Mouse (Mus musculus): ENCODE data around the gene Gid4. TPM values are rescaled to one million over a fixed set of nuclear protein-coding genes. Genes with fewer than 3 reads are reported as not detected.

The Gid4 gene
- 25.2 TPM for polyA plus RNA-seq (2014; fragmentation: Illumina TruSeq; extraction: RNeasy Lipid Tissue Mini Kit (QIAGEN cat#74804); ENCODE audit: low replicate concordance)

DNA sequence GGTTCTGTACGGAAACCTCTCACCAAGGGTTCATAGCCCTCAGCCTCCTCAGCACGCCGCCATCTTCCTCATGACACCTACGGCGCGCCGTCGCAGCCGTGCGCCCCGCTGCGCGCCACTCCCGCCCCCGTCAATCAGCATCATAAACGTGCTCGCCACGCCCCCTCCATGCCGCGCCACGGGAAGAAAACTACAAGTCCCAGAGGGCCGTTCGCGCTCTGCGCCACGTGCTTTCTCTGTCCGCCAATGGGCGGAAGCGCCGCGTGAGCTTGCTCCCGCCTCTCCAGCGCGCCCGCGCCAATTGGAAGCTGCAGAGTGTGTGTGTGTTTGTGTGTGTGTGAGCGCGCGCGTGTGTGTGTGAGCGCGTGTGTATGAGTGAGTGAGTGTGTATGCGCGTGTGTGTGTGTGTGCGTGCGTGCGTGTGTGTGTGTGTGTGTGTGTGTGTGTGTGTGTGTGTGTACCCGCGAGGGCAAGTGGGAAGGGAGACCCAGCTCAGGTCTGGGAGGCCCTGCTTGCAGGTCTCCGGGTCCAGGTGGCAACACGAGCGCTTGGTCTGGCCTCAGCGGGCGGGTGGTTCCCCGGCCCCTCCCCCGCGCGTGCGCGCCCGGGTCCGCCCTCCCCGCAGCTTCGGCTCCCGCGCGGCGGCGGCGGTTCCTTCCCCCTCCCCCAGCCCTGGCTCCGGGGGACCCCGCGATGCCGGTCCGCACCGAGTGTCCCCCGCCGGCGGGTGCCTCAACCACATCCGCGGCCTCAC is at the start of gene Gid4:
Gid4 (plus strand) TSS at position 183 of the 754 bp plus-strand sequence.

DNA sequence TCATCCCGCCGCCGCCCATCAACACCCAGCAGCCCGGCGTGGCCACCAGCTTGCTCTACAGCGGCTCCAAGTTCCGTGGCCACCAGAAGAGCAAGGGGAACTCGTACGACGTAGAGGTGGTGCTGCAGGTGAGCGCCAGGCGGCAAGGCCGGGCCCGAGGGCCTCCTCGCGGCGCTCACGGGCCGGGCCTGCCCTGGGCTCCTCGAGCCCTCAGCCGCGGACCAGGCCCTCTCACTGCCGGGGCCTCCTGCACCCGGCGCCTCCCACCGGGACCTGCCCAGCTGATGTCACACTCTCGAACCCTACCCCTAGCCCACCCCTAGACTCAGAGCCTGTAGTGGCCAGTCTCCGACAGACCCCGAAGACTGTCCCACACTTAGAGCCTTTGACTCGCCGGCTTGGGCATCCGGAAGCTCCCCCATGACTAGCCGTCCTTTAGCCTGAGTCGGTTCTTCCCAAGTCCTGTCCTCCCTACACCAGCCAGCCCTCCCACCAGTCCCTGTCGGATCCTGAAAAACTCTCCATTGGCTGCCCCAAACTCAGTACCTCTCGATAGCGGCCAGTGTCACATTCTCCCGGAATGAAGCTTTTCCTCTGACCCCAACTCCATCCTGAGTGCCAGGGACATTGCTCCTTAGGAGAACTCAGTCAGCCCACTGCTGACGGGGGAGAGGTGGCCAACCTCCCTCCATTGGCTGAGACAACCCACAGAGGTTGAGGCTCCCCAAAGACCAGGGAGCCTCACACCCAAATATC is 950 bp downstream of the Gid4 start, which contains the start of gene Atpaf2:
Atpaf2 (minus strand) TSS at position 741 of the 756 bp plus-strand sequence.

DNA sequence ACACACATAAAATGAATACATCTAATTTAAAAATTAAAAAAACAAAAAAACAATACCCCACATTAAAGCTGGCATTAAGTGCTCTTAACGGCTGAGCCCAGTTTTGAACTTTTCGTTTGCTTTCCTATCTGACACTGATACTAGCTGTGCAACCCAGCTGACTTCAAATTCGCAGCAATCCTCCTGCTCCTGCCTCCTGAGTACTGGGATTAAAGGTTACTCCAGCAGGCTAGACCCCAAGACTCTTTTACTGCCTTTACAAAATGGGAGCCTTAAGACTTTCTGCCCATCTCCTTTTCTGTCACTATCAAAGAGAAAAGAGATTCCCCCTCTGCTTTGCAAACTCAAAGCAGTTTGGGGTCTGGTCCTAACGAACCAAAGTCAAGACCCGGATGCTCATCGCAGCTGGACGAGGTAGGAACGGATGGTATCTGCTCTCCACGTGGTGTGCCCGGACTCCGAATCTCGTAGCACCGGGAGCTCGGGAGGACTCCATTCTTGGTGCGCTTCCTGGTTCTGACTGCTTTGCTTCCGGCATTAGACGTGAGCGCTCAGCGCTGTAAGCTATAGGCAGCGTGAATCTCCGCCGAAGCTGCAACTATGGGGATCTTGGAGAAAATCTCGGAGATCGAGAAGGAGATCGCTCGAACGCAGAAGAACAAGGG is 37.3 kb downstream of the Gid4 start, which contains the start of gene Drg2:
Drg2 (plus strand) TSS at position 512 of the 665 bp plus-strand sequence.

GRCm38 (mm10) chr11:60469039-60469438 is 52.1 kb downstream of the Gid4 start, which contains the start of gene Myo15:
Myo15 (plus strand) TSS chr11:60469339.

Other genes starting within 250 kb of the Gid4 start
- gene Srebf1, start 194.6 kb upstream of the Gid4 start, polyA plus RNA-seq (2014; fragmentation: Illumina TruSeq; extraction: RNeasy Lipid Tissue Mini Kit (QIAGEN cat#74804); ENCODE audit: low replicate concordance), result 0.26 TPM
- 14.9 TPM for gene Tom1l2, start 64.2 kb upstream of the Gid4 start, polyA plus RNA-seq (2014; fragmentation: Illumina TruSeq; extraction: RNeasy Lipid Tissue Mini Kit (QIAGEN cat#74804); ENCODE audit: low replicate concordance)
- 1.5 TPM for gene Drc3, start 63.8 kb upstream of the Gid4 start, polyA plus RNA-seq (2014; fragmentation: Illumina TruSeq; extraction: RNeasy Lipid Tissue Mini Kit (QIAGEN cat#74804); ENCODE audit: low replicate concordance)
- gene Atpaf2, start 1.3 kb downstream of the Gid4 start, polyA plus RNA-seq (2014; fragmentation: Illumina TruSeq; extraction: RNeasy Lipid Tissue Mini Kit (QIAGEN cat#74804); ENCODE audit: low replicate concordance), result 7.0 TPM
- 8.3 TPM for gene Drg2, start 37.4 kb downstream of the Gid4 start, polyA plus RNA-seq (2014; fragmentation: Illumina TruSeq; extraction: RNeasy Lipid Tissue Mini Kit (QIAGEN cat#74804); ENCODE audit: low replicate concordance)
- gene Myo15, start 52.2 kb downstream of the Gid4 start, polyA plus RNA-seq (2014; fragmentation: Illumina TruSeq; extraction: RNeasy Lipid Tissue Mini Kit (QIAGEN cat#74804); ENCODE audit: low replicate concordance), result not detected
- gene Alkbh5, start 119.2 kb downstream of the Gid4 start, polyA plus RNA-seq (2014; fragmentation: Illumina TruSeq; extraction: RNeasy Lipid Tissue Mini Kit (QIAGEN cat#74804); ENCODE audit: low replicate concordance), result 37.4 TPM

Measured in small intestine, adult 10 weeks (tissue).